Mouse (Mus musculus) megakaryocyte, embryonic 14.5 days (primary cell): ENCODE results near the gene Rnf43. TPM values are rescaled to one million over a fixed set of nuclear protein-coding genes. Genes with fewer than 3 reads are reported as not detected.

Source experiments
- H3K27me3 ChIP-seq: replicated peaks from 2 replicates; pipeline ENCODE3; 2012; ENCODE audit warnings: inconsistent platforms
- H3K36me3 ChIP-seq: replicated peaks from 2 replicates; pipeline ENCODE3; 2012; ENCODE audit warnings: low read length, inconsistent platforms, mixed read lengths
- H3K4me1 ChIP-seq: 2 replicates; pipeline ENCODE4 v1.6.1; 2012; ENCODE audit warnings: inconsistent platforms
- H3K4me3 ChIP-seq: replicated peaks from 2 replicates; pipeline ENCODE3; 2012; ENCODE audit warnings: moderate library complexity, mild to moderate bottlenecking, inconsistent platforms
- H3K9me3 ChIP-seq: 2 replicates; pipeline ENCODE4 v1.6.1; 2012; ENCODE audit warnings: inconsistent platforms
- FLI1 ChIP-seq: IDR thresholded peaks from 2 replicates; pipeline ENCODE4 v1.6.1; 2012; ENCODE audit warnings: low read length, inconsistent platforms, mixed read lengths
- GATA1 ChIP-seq: IDR thresholded peaks from 3 replicates; pipeline ENCODE4 v1.6.1; 2012; ENCODE audit warnings: mixed read lengths, low read length, inconsistent platforms, borderline replicate concordance
- polyA plus RNA-seq: library from polyadenylated mRNA; stranded (reverse); fragments of >175 nt; gene quantifications from 2 replicates; pipeline ENCODE4 v1.2.3, GENCODE M21; 2012; ENCODE audit warnings: low replicate concordance; ENCODE audit not compliant: insufficient read depth

Gene Rnf43
- polyA plus RNA-seq, 1 experiment = 1.0 TPM

DNA sequence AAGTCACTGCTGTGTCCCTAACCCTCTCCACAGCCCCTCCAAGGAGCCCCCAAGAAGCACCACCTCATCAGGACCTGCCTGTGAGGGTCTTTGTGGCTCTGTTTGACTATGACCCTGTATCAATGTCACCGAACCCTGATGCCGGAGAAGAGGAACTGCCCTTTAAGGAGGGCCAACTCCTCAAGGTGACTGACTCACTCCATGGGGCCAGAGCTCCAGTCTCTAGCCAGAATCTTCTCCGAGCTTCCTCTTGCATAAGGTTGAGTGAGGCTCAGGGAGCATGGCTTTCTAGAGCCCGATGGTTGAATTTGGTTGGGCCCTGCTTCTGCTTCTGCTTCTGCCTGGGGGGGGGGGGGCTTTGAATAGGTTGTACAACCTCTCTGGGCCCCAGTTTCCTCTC lies 116.9 kb downstream of the Rnf43 start:
- H3K9me3 ChIP-seq = no peaks in the 10 kb centered on the region
- peaks cover 13% of the 10 kb centered on the region; the same call in 1 of the 2 replicates for H3K4me1 ChIP-seq
- peaks cover 2% of the 10 kb centered on the region for H3K27me3 ChIP-seq
- no peak for TF ChIP-seq FLI1
- TF ChIP-seq GATA1 = no peak
- no peak overlapping the region for H3K4me3 ChIP-seq
- peaks cover 100% of the 10 kb centered on the region for H3K36me3 ChIP-seq

DNA sequence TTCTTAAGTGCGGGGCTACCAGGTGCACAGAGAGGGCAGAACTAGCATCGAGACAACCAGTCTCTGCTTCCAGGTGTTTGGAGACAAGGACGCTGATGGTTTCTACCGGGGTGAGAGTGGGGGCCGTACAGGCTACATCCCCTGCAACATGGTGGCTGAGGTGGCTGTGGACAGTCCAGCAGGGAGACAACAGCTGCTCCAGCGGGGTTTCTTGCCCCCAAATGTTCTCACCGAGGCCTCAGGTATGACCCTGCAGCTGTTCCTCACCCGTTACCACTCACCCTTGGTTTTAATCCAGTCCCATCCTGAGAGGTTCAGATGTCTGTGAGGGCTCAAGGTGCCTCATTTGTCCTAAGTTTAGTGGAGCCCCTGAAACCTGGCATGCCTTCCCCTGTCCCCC lies 117.6 kb downstream of the Rnf43 start:
- Histone ChIP-seq H3K9me3 (no peaks in the 10 kb centered on the region), H3K27me3 (peaks cover 4% of the 10 kb centered on the region), H3K36me3 (peaks cover 100% of the 10 kb centered on the region), H3K4me3 (no peak overlapping the region), H3K4me1 (peaks cover 15% of the 10 kb centered on the region; the same call in 1 of the 2 replicates)
- TF ChIP-seq GATA1 (no peak), FLI1 (no peak)

Other genes starting within 250 kb of the Rnf43 start
- gene Gm11492, start 96.1 kb upstream of the Rnf43 start, polyA plus RNA-seq = not detected in 2 replicates
- not detected in 2 replicates for gene Sept4, start 93.8 kb upstream of the Rnf43 start, polyA plus RNA-seq
- gene Mtmr4, start 70.6 kb upstream of the Rnf43 start, polyA plus RNA-seq = 4.6 and 7.0 TPM in 2 replicates
- gene Hsf5, start 45.6 kb upstream of the Rnf43 start, polyA plus RNA-seq = not detected in 2 replicates
- gene Supt4a, start 74.8 kb downstream of the Rnf43 start, polyA plus RNA-seq = 5.6 and 15.5 TPM in 2 replicates
- 12.9 and 13.9 TPM in 2 replicates for gene Tspoap1, start 97.8 kb downstream of the Rnf43 start, polyA plus RNA-seq
- 30.8 and 297 TPM in 2 replicates for gene Mpo, start 130.9 kb downstream of the Rnf43 start, polyA plus RNA-seq
- not detected in 2 replicates for gene Lpo, start 165.6 kb downstream of the Rnf43 start, polyA plus RNA-seq
- 3.8 TPM in 1 of 2 replicates, not detected in the other for gene Mks1, start 190.5 kb downstream of the Rnf43 start, polyA plus RNA-seq
- 0.39 TPM in 1 of 2 replicates, not detected in the other for gene Epx, start 212.8 kb downstream of the Rnf43 start, polyA plus RNA-seq
- not detected in 2 replicates for gene Olfr462, start 229.5 kb downstream of the Rnf43 start, polyA plus RNA-seq
- not detected in 2 replicates for gene Olfr463, start 234.7 kb downstream of the Rnf43 start, polyA plus RNA-seq